Mouse (Mus musculus): Measurements from ENCODE around the gene Faah. TPM values are rescaled to one million over a fixed set of nuclear protein-coding genes. Genes with fewer than 3 reads are reported as not detected.

Faah gene
- polyA plus RNA-seq, 1 experiment from 2014 or later, result 7.0 TPM

GRCm38 (mm10) chr4:116048130-116048920, 30.6 kb upstream of the Faah start:
- no peak overlapping the region for H3K27ac ChIP-seq (ENCODE audit: low read depth, low read length)
- WGBS, result 79% methylated on average over 7 of the region's 7 CpGs
- H3K9me3 ChIP-seq (replicated peaks; ENCODE audit: control insufficient read depth, low read length), result no peaks in the 10 kb centered on the region
- no peak overlapping the region for H3K4me3 ChIP-seq (ENCODE audit: low read depth, low read length)
- no peak overlapping the region for H3K4me2 ChIP-seq (ENCODE audit: low read length)
- H3K9ac ChIP-seq (ENCODE audit: low read length), result no peak overlapping the region
- H3K36me3 ChIP-seq (ENCODE audit: control insufficient read depth, insufficient read depth, low read length), result peaks cover 6% of the 10 kb centered on the region; the same call in 1 of the 2 replicates
- DNase-seq (ENCODE audit: low spot score), result no peak
- no peak for ATAC-seq
- H3K27me3 ChIP-seq (replicated peaks; ENCODE audit: control insufficient read depth, insufficient read depth, low read length), result no peaks in the 10 kb centered on the region
- H3K4me1 ChIP-seq (ENCODE audit: control insufficient read depth, insufficient read depth, low read length), result peaks cover 2% of the 10 kb centered on the region; the same call in 1 of the 2 replicates

GRCm38 (mm10) chr4:116047681-116048080, 30.0 kb upstream of the Faah start:
- H3K36me3 ChIP-seq (ENCODE audit: control insufficient read depth, insufficient read depth, low read length), result peaks cover 6% of the 10 kb centered on the region; the same call in 1 of the 2 replicates
- H3K4me2 ChIP-seq (ENCODE audit: low read length), result no peak overlapping the region

GRCm38 (mm10) chr4:116046604-116047003, 28.9 kb upstream of the Faah start:
- H3K36me3 ChIP-seq (ENCODE audit: control insufficient read depth, insufficient read depth, low read length), result peaks cover 9% of the 10 kb centered on the region; the same call in 1 of the 2 replicates
- H3K9me3 ChIP-seq (replicated peaks; ENCODE audit: control insufficient read depth, low read length), result no peaks in the 10 kb centered on the region
- 96% methylated on average over 2 of the region's 2 CpGs for WGBS
- no peak for ATAC-seq
- H3K4me1 ChIP-seq (ENCODE audit: control insufficient read depth, insufficient read depth, low read length), result no peaks in the 10 kb centered on the region
- no peak overlapping the region for H3K9ac ChIP-seq (ENCODE audit: low read length)
- DNase-seq (ENCODE audit: low spot score), result no peak
- no peak overlapping the region for H3K4me3 ChIP-seq (ENCODE audit: low read depth, low read length)
- H3K4me2 ChIP-seq (ENCODE audit: low read length), result no peak overlapping the region
- H3K27ac ChIP-seq (ENCODE audit: low read depth, low read length), result no peak overlapping the region
- H3K27me3 ChIP-seq (replicated peaks; ENCODE audit: control insufficient read depth, insufficient read depth, low read length), result no peaks in the 10 kb centered on the region

More at GRCm38 (mm10) chr4:116047681-116048080, 30.0 kb upstream of the Faah start:
- H3K27ac ChIP-seq (ENCODE audit: low read depth, low read length), result no peak overlapping the region
- no peak for ATAC-seq
- no peaks in the 10 kb centered on the region for H3K27me3 ChIP-seq (replicated peaks; ENCODE audit: control insufficient read depth, insufficient read depth, low read length)
- DNase-seq (ENCODE audit: low spot score), result no peak
- no peak overlapping the region for H3K9ac ChIP-seq (ENCODE audit: low read length)
- 97% methylated on average over 1 of the region's 1 CpGs for WGBS
- H3K4me1 ChIP-seq (ENCODE audit: control insufficient read depth, insufficient read depth, low read length), result no peaks in the 10 kb centered on the region
- H3K9me3 ChIP-seq (replicated peaks; ENCODE audit: control insufficient read depth, low read length), result no peaks in the 10 kb centered on the region
- H3K4me3 ChIP-seq (ENCODE audit: low read depth, low read length), result no peak overlapping the region

- 72% methylated on average over 3 of the region's 3 CpGs for WGBS
- Histone ChIP-seq H3K4me2 (ENCODE audit: low read length) (no peak overlapping the region), H3K4me3 (ENCODE audit: low read depth, low read length) (no peak overlapping the region), H3K4me1 (ENCODE audit: control insufficient read depth, insufficient read depth, low read length) (no peaks in the 10 kb centered on the region), H3K27ac (ENCODE audit: low read depth, low read length) (no peak overlapping the region), H3K9ac (ENCODE audit: low read length) (no peak overlapping the region), H3K27me3 (replicated peaks; ENCODE audit: control insufficient read depth, insufficient read depth, low read length) (no peaks in the 10 kb centered on the region), H3K36me3 (ENCODE audit: control insufficient read depth, insufficient read depth, low read length) (peaks cover 15% of the 10 kb centered on the region), H3K9me3 (replicated peaks; ENCODE audit: control insufficient read depth, low read length) (no peaks in the 10 kb centered on the region)
- ATAC-seq (no peak), DNase-seq (ENCODE audit: low spot score) (no peak)
Observed at GRCm38 (mm10) chr4:116042186-116042585, 24.5 kb upstream of the Faah start.

GRCm38 (mm10) chr4:116040466-116040865, 22.7 kb upstream of the Faah start:
- WGBS, result 86% methylated on average over 2 of the region's 2 CpGs
- H3K9me3 ChIP-seq (replicated peaks; ENCODE audit: control insufficient read depth, low read length), result no peaks in the 10 kb centered on the region
- H3K4me1 ChIP-seq (ENCODE audit: control insufficient read depth, insufficient read depth, low read length), result no peaks in the 10 kb centered on the region
- peaks cover 17% of the 10 kb centered on the region for H3K36me3 ChIP-seq (ENCODE audit: control insufficient read depth, insufficient read depth, low read length)
- no peaks in the 10 kb centered on the region for H3K27me3 ChIP-seq (replicated peaks; ENCODE audit: control insufficient read depth, insufficient read depth, low read length)
- no peak overlapping the region for H3K4me2 ChIP-seq (ENCODE audit: low read length)
- DNase-seq (ENCODE audit: low spot score) (no peak), ATAC-seq (no peak)
- no peak overlapping the region for H3K4me3 ChIP-seq (ENCODE audit: low read depth, low read length)
- no peak overlapping the region for H3K9ac ChIP-seq (ENCODE audit: low read length)
- no peak overlapping the region for H3K27ac ChIP-seq (ENCODE audit: low read depth, low read length)

GRCm38 (mm10) chr4:116033374-116033773, 15.6 kb upstream of the Faah start:
- DNase-seq (ENCODE audit: low spot score) (no peak), ATAC-seq (no peak)
- no peak overlapping the region for H3K4me3 ChIP-seq (ENCODE audit: low read depth, low read length)
- no peak overlapping the region for H3K9ac ChIP-seq (ENCODE audit: low read length)
- WGBS, result 86% methylated on average over 5 of the region's 5 CpGs
- H3K27ac ChIP-seq (ENCODE audit: low read depth, low read length), result no peak overlapping the region
- no peaks in the 10 kb centered on the region for H3K9me3 ChIP-seq (replicated peaks; ENCODE audit: control insufficient read depth, low read length)
- H3K4me2 ChIP-seq (ENCODE audit: low read length), result no peak overlapping the region
- H3K36me3 ChIP-seq (ENCODE audit: control insufficient read depth, insufficient read depth, low read length), result peaks cover 26% of the 10 kb centered on the region
- H3K4me1 ChIP-seq (ENCODE audit: control insufficient read depth, insufficient read depth, low read length), result no peaks in the 10 kb centered on the region
- H3K27me3 ChIP-seq (replicated peaks; ENCODE audit: control insufficient read depth, insufficient read depth, low read length), result no peaks in the 10 kb centered on the region

GRCm38 (mm10) chr4:116032906-116033305, 15.2 kb upstream of the Faah start:
- Histone ChIP-seq H3K36me3 (ENCODE audit: control insufficient read depth, insufficient read depth, low read length) (peaks cover 25% of the 10 kb centered on the region), H3K4me2 (ENCODE audit: low read length) (no peak overlapping the region), H3K9me3 (replicated peaks; ENCODE audit: control insufficient read depth, low read length) (no peaks in the 10 kb centered on the region), H3K4me3 (ENCODE audit: low read depth, low read length) (no peak overlapping the region), H3K4me1 (ENCODE audit: control insufficient read depth, insufficient read depth, low read length) (no peaks in the 10 kb centered on the region), H3K9ac (ENCODE audit: low read length) (no peak overlapping the region), H3K27me3 (replicated peaks; ENCODE audit: control insufficient read depth, insufficient read depth, low read length) (no peaks in the 10 kb centered on the region), H3K27ac (ENCODE audit: low read depth, low read length) (no peak overlapping the region)
- WGBS, result 89% methylated on average over 9 of the region's 9 CpGs
- no peak for DNase-seq (ENCODE audit: low spot score)
- no peak for ATAC-seq

GRCm38 (mm10) chr4:116017300-116017901, 325 bp downstream of the Faah start:
- ATAC-seq (peak; percentile 90), DNase-seq (ENCODE audit: low spot score) (peak; percentile 79)
- Histone ChIP-seq H3K27ac (ENCODE audit: low read depth, low read length) (no peak overlapping the region), H3K9ac (ENCODE audit: low read length) (peak overlapping the region; percentile 76), H3K9me3 (replicated peaks; ENCODE audit: control insufficient read depth, low read length) (no peaks in the 10 kb centered on the region), H3K36me3 (ENCODE audit: control insufficient read depth, insufficient read depth, low read length) (no peaks in the 10 kb centered on the region), H3K4me2 (ENCODE audit: low read length) (peak overlapping the region; percentile 99), H3K4me3 (ENCODE audit: low read depth, low read length) (peak overlapping the region; percentile 71), H3K4me1 (ENCODE audit: control insufficient read depth, insufficient read depth, low read length) (no peaks in the 10 kb centered on the region), H3K27me3 (replicated peaks; ENCODE audit: control insufficient read depth, insufficient read depth, low read length) (peaks cover 51% of the 10 kb centered on the region)
- under 1% methylated on average over 59 of the region's 60 CpGs for WGBS

GRCm38 (mm10) chr4:116016862-116017299, 845 bp downstream of the Faah start:
- no peaks in the 10 kb centered on the region for H3K4me1 ChIP-seq (ENCODE audit: control insufficient read depth, insufficient read depth, low read length)
- H3K27me3 ChIP-seq (replicated peaks; ENCODE audit: control insufficient read depth, insufficient read depth, low read length), result peaks cover 51% of the 10 kb centered on the region
- no peak for DNase-seq (ENCODE audit: low spot score)
- no peak overlapping the region for H3K27ac ChIP-seq (ENCODE audit: low read depth, low read length)
- no peak for ATAC-seq
- H3K9me3 ChIP-seq (replicated peaks; ENCODE audit: control insufficient read depth, low read length), result no peaks in the 10 kb centered on the region
- 9% methylated on average over 16 of the region's 16 CpGs for WGBS
- peak overlapping the region; percentile 76 for H3K9ac ChIP-seq (ENCODE audit: low read length)
- no peaks in the 10 kb centered on the region for H3K36me3 ChIP-seq (ENCODE audit: control insufficient read depth, insufficient read depth, low read length)
- peak overlapping the region; percentile 99 for H3K4me2 ChIP-seq (ENCODE audit: low read length)
- peak overlapping the region; percentile 71 for H3K4me3 ChIP-seq (ENCODE audit: low read depth, low read length)
